In the genomic region with DNA sequence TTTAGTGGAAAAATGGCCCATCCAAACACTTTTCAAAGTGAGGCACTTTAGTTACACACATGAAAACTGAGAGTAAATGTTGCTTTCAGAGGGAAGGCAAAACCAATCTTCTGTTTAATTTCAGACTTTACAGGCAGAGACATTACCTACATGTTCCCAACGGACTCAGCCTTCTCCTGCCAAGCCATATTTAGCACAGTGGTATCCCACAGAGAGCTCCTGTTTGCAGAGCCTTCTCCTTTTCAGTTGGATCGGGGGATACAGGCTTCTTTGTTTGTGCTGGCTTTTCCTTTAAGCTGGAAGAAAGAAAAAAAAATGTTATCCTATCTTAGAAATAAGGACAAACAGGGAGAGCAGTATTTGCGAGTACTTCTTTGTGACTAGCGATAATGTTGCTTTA, we compare ENCODE assay signal across 14 mouse cellular contexts.
DNase-seq lines count a peak whose midpoint lies in the region; ATAC-seq and TF ChIP-seq lines count a peak whose summit lies in the region.
"Had no signal": no experiment of that assay in that cellular context is flagged by ENCODE, and none has a peak within 500 bp of the region (broad histone marks: within the 10 kb centered on the region; RNA-seq: fewer than 3 reads in every experiment).

No protein-coding gene starts in this region.

- H3K9me3 ChIP-seq in heart, embryonic 10.5 days: no peaks in the 10 kb centered on the region
- H3K9me3 ChIP-seq in limb, embryonic 15.5 days: no peaks in the 10 kb centered on the region
- no peaks in the 10 kb centered on the region for H3K9me3 ChIP-seq in limb, embryonic 10.5 days (replicated peaks)
- no peaks in the 10 kb centered on the region for H3K9me3 ChIP-seq in stomach, embryonic 15.5 days
- H3K9me3 ChIP-seq: G1E; hindbrain, embryonic 15.5 days; midbrain, embryonic 12.5 days; neural tube, embryonic 12.5 days had no signal

- TF ChIP-seq POLR2A in heart, adult 2 months (IDR thresholded peaks at IDR 0.05; ENCODE audit: insufficient read depth, low read depth, low read length): no peak

- H3K4me2 ChIP-seq in limb, embryonic 15.5 days: no peak overlapping the region
- H3K4me2 ChIP-seq in stomach, embryonic 15.5 days: no peak overlapping the region
- H3K4me2 ChIP-seq: hindbrain, embryonic 15.5 days; midbrain, embryonic 12.5 days; neural tube, embryonic 12.5 days had no signal

- peak overlapping the region; percentile 73 for H3K27ac ChIP-seq in heart, adult 2 months
- H3K27ac ChIP-seq in heart, embryonic 10.5 days: no peak overlapping the region
- H3K27ac ChIP-seq in limb, embryonic 15.5 days: peak overlapping the region; percentile 34
- H3K27ac ChIP-seq in limb, embryonic 10.5 days: no peak overlapping the region
- peak overlapping the region; percentile 68 for H3K27ac ChIP-seq in stomach, embryonic 15.5 days
- H3K27ac ChIP-seq: hindbrain, embryonic 15.5 days; midbrain, embryonic 12.5 days; neural tube, embryonic 12.5 days had no signal

- ATAC-seq in limb, embryonic 15.5 days (ENCODE audit: insufficient number of reproducible peaks, low FRiP score, low TSS enrichment, low read depth): no peak
- no peak for ATAC-seq in stomach, embryonic 15.5 days (ENCODE audit: insufficient read depth, low FRiP score, low read depth)

- peak in 1 of 2 experiments; percentile 5 for DNase-seq in heart, adult 2 months
- DNase-seq in heart, embryonic 10.5 days (ENCODE audit: low spot score): no peak
- no peak for DNase-seq in limb, embryonic 10.5 days (ENCODE audit: low spot score)
- peak; percentile 41 for DNase-seq in cerebellum, adult 8-10 months
- DNase-seq in thymus, postnatal 4 days: no peak
- DNase-seq: adrenal gland, postnatal 25 days; layer of hippocampus, postnatal 36 days; retina, postnatal 1 day had no signal

- TF ChIP-seq EP300 in heart, adult 2 months (IDR thresholded peaks at IDR 0.05; ENCODE audit: insufficient read depth, low read depth, low read length): no peak

- intact Hi-C loops in heart, adult 2 months (cut with DNase I): no loop called here

- H3K4me3 ChIP-seq in heart, adult 2 months: peak overlapping the region; percentile 28; the same call in 1 of the 2 replicates
- no peak overlapping the region for H3K4me3 ChIP-seq in heart, embryonic 10.5 days
- H3K4me3 ChIP-seq in limb, embryonic 15.5 days: no peak overlapping the region
- no peak overlapping the region for H3K4me3 ChIP-seq in limb, embryonic 10.5 days
- H3K4me3 ChIP-seq in stomach, embryonic 15.5 days (replicated peaks): no peak overlapping the region
- H3K4me3 ChIP-seq: hindbrain, embryonic 15.5 days; midbrain, embryonic 12.5 days; neural tube, embryonic 12.5 days had no signal

- H3K27me3 ChIP-seq in heart, adult 2 months (ENCODE audit: control insufficient read depth, insufficient read depth, low read length): no peaks in the 10 kb centered on the region
- H3K27me3 ChIP-seq in heart, embryonic 10.5 days (ENCODE audit: insufficient read depth, poor library complexity, severe bottlenecking): no peaks in the 10 kb centered on the region
- no peaks in the 10 kb centered on the region for H3K27me3 ChIP-seq in limb, embryonic 15.5 days
- no peaks in the 10 kb centered on the region for H3K27me3 ChIP-seq in limb, embryonic 10.5 days (ENCODE audit: low read depth, poor library complexity, severe bottlenecking)
- no peaks in the 10 kb centered on the region for H3K27me3 ChIP-seq in stomach, embryonic 15.5 days (replicated peaks)
- H3K27me3 ChIP-seq: hindbrain, embryonic 15.5 days; midbrain, embryonic 12.5 days; neural tube, embryonic 12.5 days had no signal

- H3K9ac ChIP-seq in heart, adult 2 months (ENCODE audit: low read depth, low read length): no peak overlapping the region
- H3K9ac ChIP-seq in limb, embryonic 15.5 days: no peak overlapping the region
- H3K9ac ChIP-seq in stomach, embryonic 15.5 days: no peak overlapping the region
- H3K9ac ChIP-seq: hindbrain, embryonic 15.5 days; midbrain, embryonic 12.5 days; neural tube, embryonic 12.5 days had no signal

- no peak for TF ChIP-seq CTCF in heart, adult 2 months (IDR thresholded peaks at IDR 0.05)

- no peaks in the 10 kb centered on the region for H3K36me3 ChIP-seq in heart, adult 2 months (ENCODE audit: control insufficient read depth, insufficient read depth, low read length)
- no peaks in the 10 kb centered on the region for H3K36me3 ChIP-seq in heart, embryonic 10.5 days
- H3K36me3 ChIP-seq in limb, embryonic 15.5 days: no peaks in the 10 kb centered on the region
- no peaks in the 10 kb centered on the region for H3K36me3 ChIP-seq in limb, embryonic 10.5 days
- H3K36me3 ChIP-seq in stomach, embryonic 15.5 days: no peaks in the 10 kb centered on the region
- H3K36me3 ChIP-seq: G1E; hindbrain, embryonic 15.5 days; midbrain, embryonic 12.5 days; neural tube, embryonic 12.5 days had no signal

- H3K4me1 ChIP-seq in heart, adult 2 months (ENCODE audit: control insufficient read depth, insufficient read depth, low read length): no peaks in the 10 kb centered on the region
- H3K4me1 ChIP-seq in heart, embryonic 10.5 days: no peaks in the 10 kb centered on the region
- H3K4me1 ChIP-seq in limb, embryonic 15.5 days: peaks cover 10% of the 10 kb centered on the region; the same call in 1 of the 2 replicates
- no peaks in the 10 kb centered on the region for H3K4me1 ChIP-seq in limb, embryonic 10.5 days
- H3K4me1 ChIP-seq in stomach, embryonic 15.5 days: no peaks in the 10 kb centered on the region
- H3K4me1 ChIP-seq: hindbrain, embryonic 15.5 days; midbrain, embryonic 12.5 days had no signal

- H3K79me2 ChIP-seq in heart, adult 2 months (replicated peaks; ENCODE audit: control insufficient read depth, insufficient read depth, low read length): no peaks in the 10 kb centered on the region

- 39% methylated on average over 4 of the region's 4 CpGs for WGBS in heart, adult 2 months
- 51% methylated on average over 4 of the region's 4 CpGs for WGBS in heart, embryonic 10.5 days
- WGBS in limb, embryonic 15.5 days: 62% methylated on average over 4 of the region's 4 CpGs
- 78% methylated on average over 4 of the region's 4 CpGs for WGBS in limb, embryonic 10.5 days
- WGBS in stomach, embryonic 15.5 days: 49% methylated on average over 4 of the region's 4 CpGs

Comparison
In these comparisons a context has a peak if more than half of its experiments do, and no peak if none do; other contexts are left out.
1. H3K27ac ChIP-seq: peak in heart, adult 2 months (single experiment), limb, embryonic 15.5 days (single experiment) and stomach, embryonic 15.5 days (single experiment); none in heart, embryonic 10.5 days (single experiment) and limb, embryonic 10.5 days (single experiment).